Mouse (Mus musculus) ES-CJ7 (cell line): ENCODE measurements around the gene Rasl11b.

Experiments used
- DNase-seq: peaks from one replicate; pipeline ENCODE4 v3.0.0; 2011; ENCODE audit warnings: low read depth, low spot score

Rasl11b gene

DNA sequence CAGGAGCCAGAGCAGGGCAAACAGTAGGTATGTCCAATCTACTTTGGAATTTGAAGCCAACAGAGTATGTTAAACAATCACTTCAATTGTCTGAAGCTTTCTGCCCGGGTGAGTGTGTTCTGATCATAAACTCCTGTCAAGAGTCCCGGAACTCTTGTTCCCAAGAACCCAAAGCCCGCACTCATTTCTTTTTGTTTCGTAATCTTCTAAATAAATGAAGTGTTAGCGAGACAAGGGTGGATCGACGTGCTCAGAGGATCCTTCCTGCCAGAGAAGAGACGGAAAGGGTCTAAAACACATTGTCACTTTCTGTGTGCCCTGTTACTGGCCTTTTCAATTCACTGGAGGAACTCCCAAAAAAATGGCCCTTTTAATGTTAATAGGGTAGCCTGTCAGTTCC is 6.2 kb upstream of the Rasl11b start:
- DNase-seq = no peak

DNA sequence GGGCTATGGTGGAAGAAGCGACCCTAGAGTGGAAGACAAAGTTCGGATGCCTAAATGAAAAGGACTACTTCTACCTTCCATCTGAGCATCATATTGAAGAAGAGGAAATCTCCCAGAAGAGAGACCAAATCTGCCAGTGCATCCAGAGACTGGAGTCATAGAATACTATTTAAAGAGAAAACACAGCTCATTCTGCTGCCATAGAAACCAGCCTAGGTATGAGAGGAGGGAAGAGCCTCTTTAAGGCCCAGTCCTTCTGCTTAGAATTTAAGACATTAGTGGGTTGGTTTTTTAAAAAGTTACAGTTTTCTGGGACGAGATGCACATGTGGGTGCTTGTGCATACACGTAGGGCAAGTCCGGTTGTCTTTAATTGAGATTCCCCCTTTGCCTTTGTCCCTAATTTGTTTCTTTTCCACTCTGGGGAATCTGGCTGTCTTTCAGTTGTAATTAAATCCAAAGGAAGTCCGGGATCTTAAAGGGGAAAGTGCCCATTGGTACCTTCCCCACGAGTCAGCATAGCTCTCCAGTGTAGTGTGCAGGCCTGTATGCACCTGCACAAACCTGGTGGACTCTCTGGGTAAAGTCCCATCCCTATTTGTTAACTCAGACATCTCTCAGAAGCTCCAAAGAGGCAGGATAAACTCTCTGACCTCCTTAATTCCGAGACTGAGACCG is 5.5 kb upstream of the Rasl11b start:
- no peak for DNase-seq

DNA sequence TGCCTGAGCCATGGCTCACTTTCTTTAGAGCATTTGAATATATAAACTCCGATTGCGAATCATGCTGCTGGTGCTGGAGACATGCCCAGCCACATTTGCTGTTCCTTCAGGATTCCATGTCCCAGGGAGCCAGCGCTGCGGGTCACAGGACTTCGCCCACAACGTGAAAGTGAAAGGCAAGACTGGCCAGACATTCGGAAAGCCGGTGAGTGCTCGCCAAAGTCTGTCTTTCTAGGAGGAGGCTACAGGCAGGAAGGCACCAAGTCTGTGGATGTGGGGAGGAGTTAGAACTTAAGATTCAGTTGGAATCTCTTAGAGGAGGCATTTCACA is 5.0 kb upstream of the Rasl11b start:
- DNase-seq = no peak

DNA sequence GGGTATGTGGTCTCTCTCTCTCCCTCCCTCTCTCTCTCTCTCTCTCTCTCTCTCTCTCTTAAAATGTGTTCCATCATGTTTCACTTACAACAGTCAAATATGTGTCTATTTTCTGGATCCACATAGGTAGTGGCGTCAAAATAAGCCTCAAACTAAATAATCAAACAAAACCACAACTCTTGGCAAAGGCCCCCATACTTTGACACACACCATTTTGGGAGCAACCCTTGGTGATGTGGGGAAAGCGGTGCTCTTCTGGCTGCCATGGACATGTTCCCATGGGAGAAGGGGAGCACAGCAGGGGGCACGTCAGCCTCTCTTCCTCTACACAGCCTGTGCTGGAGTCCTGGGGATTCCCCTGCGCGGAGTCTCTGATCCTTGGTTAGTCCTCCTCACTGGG is 4.2 kb upstream of the Rasl11b start:
- DNase-seq = no peak

DNA sequence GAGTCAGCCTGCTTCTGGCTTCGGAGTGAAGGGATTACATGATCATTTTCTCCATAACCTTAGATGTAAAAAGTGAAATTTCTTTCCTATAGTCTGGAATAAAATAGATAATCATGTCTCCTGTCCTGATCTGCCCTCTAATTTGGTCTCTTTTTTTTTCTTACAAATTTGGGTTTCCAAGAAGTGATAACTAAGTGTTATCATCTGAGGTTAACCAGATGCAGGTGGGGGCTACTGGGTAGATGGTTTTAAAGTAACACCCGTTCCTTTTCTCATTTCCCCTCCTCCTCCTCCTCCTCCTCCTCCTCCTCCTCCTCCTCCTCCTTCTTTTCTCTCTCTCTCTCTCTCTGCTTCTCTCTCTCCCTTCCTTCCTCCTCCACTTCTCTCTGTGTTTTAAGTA is 2.1 kb upstream of the Rasl11b start:
- no peak for DNase-seq

DNA sequence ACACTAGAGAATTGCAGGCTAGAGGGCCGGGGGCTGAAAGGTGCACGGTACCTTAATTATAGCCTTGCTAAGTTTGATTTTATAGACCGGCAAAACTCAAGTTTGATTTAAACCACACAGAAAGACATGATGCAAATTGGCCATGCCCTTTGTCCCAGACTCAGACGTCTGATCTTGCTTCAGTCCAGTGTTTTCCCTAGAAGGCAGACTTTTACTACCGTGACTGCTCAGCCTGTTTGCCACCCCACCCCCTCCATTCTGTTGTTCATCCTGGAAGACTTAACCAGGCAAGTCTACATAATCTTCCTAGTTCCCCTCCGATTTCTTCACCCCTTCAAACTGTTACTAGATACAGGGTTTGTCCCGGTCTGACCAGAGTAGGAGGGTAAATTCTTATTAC is 1.5 kb upstream of the Rasl11b start:
- DNase-seq = no peak

DNA sequence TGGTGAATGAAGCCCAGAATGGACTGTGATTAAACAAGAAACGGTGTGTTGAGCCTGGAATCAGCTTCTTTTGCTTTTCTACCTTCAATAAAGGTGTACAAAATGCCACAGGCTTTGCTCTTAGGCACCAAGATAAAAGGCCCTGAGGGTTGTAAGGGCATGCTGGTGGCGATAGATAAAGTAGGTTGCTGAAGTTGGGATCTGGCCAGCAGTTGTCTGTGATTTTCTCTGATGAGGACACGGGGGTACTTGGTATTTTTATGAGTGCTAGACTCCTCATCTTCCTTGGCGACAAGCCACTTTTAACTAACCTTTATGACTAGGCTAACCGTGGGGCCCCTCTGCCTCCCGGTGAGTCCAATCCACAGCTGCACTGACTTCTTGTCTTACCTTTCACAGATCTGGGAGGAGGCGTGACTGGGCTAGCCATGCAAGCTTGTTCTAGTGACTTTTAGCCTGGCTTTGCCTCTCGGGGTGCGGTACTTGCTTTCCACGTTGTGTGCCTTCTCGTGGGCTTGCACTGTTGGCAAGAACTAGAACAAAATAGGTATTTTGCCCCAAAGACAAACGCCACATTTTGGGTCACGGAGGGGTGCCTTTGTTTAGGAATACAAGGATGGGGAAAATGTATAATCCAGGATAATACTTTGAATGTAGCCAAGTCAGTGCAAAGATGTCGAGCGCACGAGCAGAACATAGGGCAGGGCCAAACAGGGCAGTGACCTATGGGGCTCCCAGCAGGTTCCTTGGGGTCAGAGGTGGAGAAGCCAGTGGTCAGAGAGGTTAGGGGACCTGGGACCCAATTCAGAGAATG is 852 bp upstream of the Rasl11b start:
- DNase-seq = no peak

DNA sequence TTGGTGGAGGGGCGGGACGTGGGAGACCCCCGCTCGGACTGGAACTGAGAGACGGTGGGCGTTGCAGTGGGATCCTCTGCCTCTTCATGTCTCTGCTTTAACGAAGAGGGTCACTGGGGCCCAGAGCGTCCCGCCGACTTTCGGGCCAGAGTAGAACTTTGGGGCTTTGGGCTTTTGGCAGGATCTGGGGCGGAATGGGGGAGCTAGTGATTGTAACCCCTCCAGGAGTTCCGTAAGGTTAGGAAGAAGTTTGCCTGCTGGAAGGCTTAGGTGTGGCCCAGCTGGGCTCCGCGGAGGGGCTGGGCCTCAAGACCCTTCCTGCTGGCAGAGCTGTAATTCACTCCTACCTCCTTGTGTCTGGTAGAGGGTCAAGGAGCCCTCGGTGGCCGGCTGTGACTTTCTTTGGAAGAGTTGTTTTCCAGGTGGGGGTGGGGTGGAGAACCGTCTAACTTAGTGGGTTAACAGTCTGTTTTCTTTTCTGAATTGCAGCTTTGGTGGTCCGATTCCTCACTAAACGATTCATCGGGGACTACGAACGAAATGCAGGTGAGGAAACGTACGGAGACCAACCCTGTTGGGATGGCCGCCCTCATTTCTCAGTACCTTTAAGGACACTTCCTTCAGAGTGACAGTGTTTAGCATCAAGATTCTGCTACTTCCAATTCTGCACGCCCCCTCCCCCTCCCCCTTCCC is 674 bp downstream of the Rasl11b start:
- DNase-seq = peak; percentile 18

DNA sequence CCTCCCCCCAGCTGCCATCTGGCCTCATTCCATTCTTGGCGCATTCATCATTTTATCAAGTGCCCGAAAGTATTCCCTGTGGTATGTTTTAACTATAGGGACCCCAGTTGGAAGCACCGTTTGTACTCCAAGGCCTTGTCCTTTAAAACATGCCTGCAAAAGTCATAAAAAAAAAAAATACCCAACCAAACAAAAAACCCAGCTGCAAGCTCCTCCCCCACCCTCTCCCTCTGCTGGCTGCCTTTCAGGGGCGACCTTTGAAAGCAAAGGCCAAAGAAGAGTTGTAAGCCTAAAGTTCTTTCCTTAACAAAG is 1.2 kb downstream of the Rasl11b start:
- peak; percentile 33 for DNase-seq

DNA sequence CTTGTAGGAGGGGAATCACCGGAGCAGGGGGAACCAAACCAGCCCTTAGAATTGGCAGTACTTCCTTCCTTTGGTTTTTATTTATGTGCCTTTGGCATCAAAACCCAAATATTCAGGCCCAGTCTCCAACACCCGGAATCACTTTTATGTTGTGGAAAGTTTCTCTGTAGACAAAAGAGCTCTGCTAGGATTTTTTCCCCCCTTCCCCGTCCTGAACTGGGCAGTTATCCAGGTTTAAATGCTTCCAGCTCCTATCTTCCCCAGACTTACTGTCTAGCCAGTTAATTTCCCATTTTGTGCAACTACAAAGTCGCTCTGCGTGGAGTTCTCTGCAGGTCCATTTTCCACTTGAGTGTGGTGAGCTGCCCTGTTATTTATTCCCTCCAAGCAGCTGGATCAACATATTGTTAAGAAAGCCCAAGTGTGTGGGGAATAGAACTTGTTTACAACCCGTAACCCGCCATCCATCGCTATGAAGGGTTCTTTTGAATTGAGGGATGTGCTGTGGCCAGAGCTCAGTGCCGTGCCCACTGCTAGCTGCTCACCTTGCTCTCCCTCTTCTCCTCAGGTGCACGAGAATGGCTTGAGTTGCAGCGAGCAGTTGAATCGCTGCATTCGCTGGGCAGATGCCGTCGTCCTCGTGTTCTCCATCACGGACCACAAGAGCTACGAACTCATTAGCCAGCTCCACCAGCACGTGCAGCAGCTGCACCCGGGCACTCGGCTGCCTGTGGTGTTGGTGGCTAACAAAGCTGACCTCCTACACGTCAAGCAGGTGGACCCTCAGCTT is 2.6 kb downstream of the Rasl11b start:
- no peak for DNase-seq

DNA sequence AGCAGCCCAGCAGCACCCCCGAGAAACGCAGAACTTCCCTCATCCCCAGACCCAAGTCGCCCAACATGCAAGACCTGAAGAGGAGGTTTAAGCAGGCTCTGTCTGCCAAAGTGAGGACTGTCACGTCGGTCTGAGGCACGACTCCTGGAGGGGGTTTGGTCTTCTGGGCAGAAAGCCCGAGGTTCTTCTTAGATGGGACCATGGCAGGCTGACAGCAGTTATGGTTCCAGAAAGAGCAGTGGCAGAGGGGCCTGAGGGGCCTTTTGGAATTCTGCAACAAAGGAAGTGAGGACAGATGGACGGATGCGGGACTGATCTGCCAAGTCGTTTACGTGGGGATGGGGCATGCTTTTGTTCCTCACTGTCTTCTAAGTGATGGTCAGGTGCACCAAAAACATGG is 3.4 kb downstream of the Rasl11b start:
- no peak for DNase-seq

DNA sequence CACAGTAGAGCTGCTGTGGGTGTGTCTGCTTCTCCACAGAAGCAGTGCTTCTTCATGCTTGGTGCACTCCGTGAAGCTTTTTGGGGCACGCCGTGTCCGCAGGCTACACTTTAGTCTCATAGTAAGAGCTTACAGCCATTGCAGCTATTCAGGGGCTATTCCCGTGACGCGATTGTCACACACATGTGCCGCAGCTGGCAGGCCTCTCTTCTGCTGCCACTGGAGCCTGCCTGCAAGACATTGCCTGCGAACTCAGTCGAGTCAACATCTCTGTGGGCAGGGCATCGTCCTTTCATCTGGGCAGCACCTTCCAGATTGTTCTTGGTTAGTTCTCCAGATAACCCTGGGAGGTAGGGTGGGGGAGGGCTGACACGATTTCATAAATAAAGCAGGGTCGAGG is 4.7 kb downstream of the Rasl11b start:
- no peak for DNase-seq

DNA sequence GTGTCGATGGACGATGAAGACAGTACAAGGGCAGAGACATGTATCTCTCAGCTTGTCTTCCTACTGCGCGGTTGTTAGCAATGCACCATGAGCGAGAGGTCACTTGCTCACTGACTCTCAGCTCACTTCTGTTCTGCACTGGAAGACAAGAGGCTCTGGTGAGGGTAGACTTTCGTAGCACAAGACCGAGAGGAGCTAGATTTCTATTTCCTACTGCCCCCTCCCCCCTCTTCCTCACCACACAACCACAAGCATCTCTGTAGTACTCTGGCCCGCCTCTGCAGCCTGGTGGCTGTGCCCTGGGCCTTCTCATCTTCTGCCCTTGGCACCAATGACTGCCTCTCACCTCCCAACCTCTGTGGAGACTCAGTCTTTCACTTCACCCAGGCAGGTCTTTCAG is 5.4 kb downstream of the Rasl11b start:
- no peak for DNase-seq

DNA sequence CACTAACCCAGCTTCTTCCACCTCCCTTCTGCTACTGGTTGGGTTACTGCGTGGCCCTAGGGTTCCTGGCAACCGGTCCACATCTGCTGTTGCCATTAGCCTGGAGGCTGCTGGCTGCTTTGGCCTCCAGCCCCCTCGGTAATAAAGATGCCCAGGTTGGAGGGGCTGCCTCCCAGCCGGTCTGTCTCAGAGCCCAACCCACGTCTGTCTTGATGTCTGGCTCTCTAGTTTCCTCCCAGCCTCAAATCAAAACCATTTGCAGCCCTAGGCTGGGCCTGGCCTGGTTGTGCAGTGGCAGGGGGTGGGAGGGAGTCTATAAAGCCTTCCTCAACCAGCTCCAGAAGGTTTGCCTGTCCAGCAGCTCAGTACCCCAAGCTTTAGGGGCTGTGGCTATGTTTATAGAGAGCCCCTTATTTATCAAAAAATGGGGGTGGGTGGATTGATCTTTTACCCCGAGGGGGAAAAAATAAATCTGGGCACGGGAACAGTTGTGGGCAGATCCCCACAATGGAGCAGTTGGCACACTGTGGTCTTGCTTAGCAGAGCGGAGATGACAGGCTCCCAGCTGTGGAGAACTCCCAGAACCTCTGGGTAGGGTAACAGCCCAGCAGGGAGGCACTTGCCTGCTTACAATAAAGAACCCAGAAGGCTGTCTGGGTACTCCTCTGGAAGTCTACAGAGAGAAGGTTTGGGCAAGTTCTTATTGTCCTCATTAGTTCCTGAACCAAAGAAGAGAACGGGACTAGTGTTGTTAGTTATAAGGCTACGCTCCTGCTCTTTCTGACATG is 6.7 kb downstream of the Rasl11b start:
- DNase-seq = no peak

DNA sequence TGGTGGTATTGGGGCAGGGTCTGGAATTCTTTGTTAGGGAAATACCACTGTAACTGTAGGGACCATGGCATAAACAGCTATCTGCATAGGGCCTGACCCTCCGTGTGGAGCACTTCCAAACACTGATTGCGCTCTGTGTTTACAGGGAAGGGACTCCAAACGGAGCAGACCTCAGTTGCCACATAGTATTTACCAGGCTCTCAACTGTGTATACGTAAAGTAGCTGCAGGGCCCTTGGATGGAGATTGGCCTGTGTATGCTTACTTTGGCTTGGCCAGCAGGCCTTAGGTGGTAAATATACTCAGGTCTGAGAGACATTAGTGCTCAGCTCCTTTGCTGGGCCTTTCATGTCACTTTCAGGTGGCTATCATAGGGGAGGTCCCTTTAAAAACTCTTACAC is 7.4 kb downstream of the Rasl11b start:
- DNase-seq = no peak

DNA sequence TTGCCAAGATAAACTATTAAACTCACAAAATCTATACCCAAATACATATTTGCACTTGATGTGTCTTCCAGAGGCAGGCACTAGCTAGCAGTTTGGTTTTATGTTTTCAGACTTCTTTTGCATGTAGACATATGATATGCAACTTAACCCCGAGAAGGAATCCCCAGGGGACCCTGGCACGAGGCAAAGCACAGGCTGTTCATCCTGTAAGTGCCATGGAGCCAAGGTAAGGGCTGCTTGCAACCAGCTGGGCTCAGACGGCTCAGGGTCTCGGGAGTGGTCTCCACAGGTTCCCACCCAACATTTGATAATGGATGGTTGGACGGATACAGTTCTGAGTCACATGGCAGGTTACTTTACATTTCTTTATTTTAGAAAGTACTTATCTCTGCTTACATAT is 9.4 kb downstream of the Rasl11b start:
- DNase-seq = no peak

DNA sequence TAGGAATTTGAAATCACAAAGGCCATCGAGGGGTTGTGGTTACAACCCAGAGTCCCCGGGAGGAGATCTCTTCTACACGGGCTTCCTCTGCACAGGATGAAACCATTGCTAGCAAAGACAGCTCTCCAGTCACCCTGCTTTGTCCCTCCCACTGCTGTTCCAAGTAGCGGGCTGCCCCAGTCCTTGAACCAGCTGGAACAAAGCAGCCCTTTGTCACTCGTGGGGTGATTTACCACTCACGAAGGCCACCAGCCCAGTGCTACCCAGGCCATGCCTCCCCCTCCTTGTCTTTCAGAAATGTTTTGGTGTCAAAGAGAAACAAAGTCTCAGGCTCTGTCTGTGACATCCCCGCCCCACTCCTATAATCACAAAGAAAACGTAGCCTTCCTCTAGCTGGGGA is 10.4 kb downstream of the Rasl11b start:
- DNase-seq = no peak

DNA sequence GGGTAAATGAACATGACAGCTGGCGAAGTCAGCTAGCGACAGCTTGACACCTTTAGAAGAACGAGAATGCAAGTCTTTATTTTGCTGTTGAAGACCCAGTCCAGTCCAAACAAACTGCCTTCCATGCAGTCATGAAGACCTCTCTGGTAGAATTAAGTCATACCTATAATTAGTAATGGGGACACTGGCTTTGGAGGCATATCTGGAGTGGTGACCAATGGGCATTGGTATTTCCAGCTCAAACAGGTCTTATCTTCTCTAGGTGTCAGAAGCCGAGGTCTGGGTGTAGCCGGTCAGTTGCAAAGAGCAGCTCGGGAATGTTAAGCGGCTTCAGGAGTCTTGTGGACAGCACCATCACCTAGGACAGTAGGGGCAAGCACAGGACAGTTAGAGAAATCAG is 11.0 kb downstream of the Rasl11b start:
- no peak for DNase-seq

DNA sequence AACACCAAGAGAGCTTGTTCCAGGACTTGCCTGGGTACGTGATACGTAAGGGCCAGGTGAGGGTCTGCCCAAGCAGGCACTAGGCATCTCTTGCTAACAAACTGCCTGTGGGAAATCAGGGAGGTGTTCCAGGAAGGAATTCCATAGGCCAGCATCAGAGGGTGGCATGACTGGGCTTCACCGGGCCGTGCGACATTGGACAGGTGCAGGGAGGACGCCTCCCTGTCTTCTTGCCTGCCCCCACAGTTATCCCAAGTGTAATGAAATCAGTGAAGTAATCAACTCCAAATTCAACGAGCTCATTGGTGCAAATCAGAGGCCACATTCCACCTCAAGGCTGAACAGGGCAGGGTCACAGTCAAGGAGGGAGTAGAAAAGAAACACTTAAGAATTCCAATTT is 11.6 kb downstream of the Rasl11b start:
- no peak for DNase-seq

DNA sequence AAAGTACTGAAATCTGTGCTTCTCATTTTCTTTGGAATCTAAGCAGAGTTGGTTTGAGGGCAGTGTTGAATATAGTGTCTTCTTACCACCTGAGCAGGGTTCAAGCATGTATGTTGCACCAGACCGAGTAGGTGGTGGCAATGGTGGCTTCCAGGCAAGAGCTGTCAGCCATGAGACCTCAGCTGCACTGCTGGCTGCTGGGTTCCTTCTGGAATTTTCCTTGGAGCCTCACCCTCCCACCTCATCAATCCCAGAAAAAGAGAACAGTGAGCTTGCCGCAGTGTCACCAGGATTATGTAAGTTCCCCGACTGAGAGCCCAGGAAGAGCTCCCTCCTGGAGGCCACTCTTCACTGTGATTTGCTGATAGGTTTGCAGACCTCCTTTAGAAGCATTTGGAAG is 12.1 kb downstream of the Rasl11b start:
- DNase-seq = no peak

DNA sequence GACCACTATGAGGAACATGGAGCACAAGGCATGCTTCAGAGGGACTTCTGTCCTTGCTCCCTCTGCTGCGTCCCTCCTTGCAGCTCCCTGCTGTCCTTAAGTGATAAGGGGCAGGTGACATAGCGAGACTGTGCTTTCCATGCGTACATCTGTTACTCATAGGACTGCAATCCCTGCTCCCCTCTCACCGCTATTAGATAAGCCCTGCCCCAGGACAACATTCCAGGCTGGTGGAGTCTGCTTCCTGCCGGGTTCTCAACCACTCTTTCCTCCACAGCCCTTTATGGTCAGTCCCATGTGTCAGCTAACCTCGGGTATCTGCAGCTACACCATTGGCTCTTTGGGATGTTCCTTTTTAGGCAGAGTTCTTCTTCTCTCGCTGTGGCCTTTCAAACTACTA is 13.4 kb downstream of the Rasl11b start:
- DNase-seq = no peak

DNA sequence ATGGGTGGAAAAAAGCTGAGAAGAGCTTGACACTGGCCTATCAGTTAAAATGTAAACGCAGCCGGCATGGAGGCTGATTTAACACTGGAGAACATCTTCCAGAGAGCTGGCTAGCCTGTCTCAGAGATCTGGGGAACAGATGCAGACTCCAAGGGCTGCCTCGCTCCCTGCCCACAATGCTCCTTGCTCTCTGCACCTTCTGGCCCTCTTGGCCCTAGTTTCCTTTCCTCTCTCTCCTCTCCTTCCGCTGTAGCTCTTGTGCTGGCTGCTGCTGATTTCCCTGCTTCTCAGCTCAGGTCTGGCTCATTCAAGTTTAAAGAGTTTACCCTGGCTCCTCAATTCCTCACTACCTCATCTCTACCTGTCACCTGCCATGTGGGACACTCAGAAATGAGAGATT is 14.6 kb downstream of the Rasl11b start:
- DNase-seq = no peak
